Mouse (Mus musculus) intestine, embryonic 15.5 days (tissue): ENCODE data around the gene Pard6b. TPM values are rescaled to one million over a fixed set of nuclear protein-coding genes. Genes with fewer than 3 reads are reported as not detected.

Experiments used
- ATAC-seq: fragments of 200-750 bp; cut with Nextera tagmentation; 2 replicates; pipeline ENCODE4 v1.8.0; 2017; ENCODE audit warnings: moderate TSS enrichment, moderate library complexity
- H3K27ac ChIP-seq: fragments of 300-500 bp; sonication (generic); 2 replicates; pipeline ENCODE4 v1.5.1; 2015; ENCODE audit warnings: mild to moderate bottlenecking, inconsistent platforms
- H3K27me3 ChIP-seq: fragments of 300-500 bp; sonication (generic); replicated peaks from 2 replicates; pipeline ENCODE4 v1.6.1; 2015; ENCODE audit warnings: inconsistent platforms
- H3K36me3 ChIP-seq: fragments of 300-500 bp; sonication (generic); 2 replicates; pipeline ENCODE4 v1.6.1; 2015; ENCODE audit warnings: inconsistent platforms
- H3K4me1 ChIP-seq: fragments of 300-500 bp; sonication (generic); replicated peaks from 2 replicates; pipeline ENCODE4 v1.6.1; 2015; ENCODE audit warnings: inconsistent platforms
- H3K4me2 ChIP-seq: fragments of 300-500 bp; sonication (generic); replicated peaks from 2 replicates; pipeline ENCODE4 v1.6.1; 2015; ENCODE audit warnings: mild to moderate bottlenecking, inconsistent platforms
- H3K4me3 ChIP-seq: fragments of 300-500 bp; sonication (generic); replicated peaks from 2 replicates; pipeline ENCODE4 v1.5.1; 2015; ENCODE audit warnings: inconsistent platforms
- H3K9ac ChIP-seq: fragments of 300-500 bp; sonication (generic); 2 replicates; pipeline ENCODE4 v1.6.1; 2015; ENCODE audit warnings: inconsistent platforms
- H3K9me3 ChIP-seq: fragments of 300-500 bp; sonication (generic); 2 replicates; pipeline ENCODE4 v1.6.1; 2016; ENCODE audit warnings: inconsistent platforms
- WGBS: fragments of 180-500 bp; shearing (Covaris S2); methylation state at CpG from one replicate; pipeline ENCODE4 v1.1.7; 2015; 5-methylcytosine and 5-hydroxymethylcytosine counted together
- polyA plus RNA-seq: library from polyadenylated mRNA; unstranded; fragments of >200 nt; fragmentation: Nextera tagmentation; extraction: Ambion mirVana; gene quantifications from 2 replicates; pipeline ENCODE4 v1.2.1, GENCODE M21; 2015

The Pard6b gene
- polyA plus RNA-seq, 1 experiment from 2014 or later = 17.4 TPM

DNA sequence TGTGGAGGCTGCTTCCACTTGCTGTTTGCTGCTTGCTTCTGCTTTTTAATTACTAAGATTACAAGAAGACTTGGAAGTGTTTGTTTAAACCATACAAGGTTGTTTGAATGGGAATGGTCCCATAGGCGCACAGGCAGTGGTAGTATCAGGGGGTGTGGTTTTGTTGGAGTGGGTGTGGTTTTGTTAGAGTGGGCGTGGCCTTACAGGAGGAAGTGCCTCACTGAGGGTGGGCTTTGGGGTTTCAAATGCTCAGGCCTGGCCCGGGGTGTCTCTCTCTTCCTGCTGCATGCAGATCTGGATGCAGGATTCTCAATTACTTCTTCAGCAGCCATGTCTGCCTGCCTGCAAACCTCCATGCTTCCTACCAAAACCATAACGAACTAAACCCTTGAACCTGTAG lies 40.1 kb downstream of the Pard6b start:
- H3K4me1 ChIP-seq = peaks cover 14% of the 10 kb centered on the region
- no peak for ATAC-seq
- no peaks in the 10 kb centered on the region for H3K36me3 ChIP-seq
- H3K27ac ChIP-seq = no peak overlapping the region
- WGBS = 86% methylated on average over 4 of the region's 4 CpGs
- H3K9ac ChIP-seq = no peak overlapping the region
- no peaks in the 10 kb centered on the region for H3K9me3 ChIP-seq
- H3K4me2 ChIP-seq = no peak overlapping the region
- no peaks in the 10 kb centered on the region for H3K27me3 ChIP-seq
- H3K4me3 ChIP-seq = no peak overlapping the region

DNA sequence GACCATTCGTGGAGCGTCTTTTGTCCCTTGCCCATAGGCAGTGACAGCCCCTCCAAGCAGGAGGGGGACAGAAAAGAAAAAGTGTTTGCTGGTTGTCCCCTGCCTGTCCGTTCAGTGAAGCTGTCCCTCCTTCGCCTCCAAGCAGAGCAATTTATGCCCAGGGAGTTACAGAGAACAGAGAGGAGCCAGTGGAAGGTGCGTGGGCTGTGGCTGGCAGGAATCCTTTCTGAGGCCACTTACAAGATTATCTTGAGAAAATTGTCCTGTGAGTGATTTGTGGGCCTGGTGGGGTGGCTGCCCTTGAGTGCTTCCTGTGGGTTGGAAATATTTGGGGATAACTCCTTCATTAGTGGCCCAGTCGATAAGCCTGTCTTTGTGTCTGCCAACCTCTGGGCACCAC lies 42.8 kb downstream of the Pard6b start:
- Histone ChIP-seq H3K9me3 (no peaks in the 10 kb centered on the region), H3K27ac (no peak overlapping the region), H3K4me1 (peaks cover 7% of the 10 kb centered on the region; the same call in 1 of the 2 replicates), H3K4me2 (no peak overlapping the region), H3K4me3 (no peak overlapping the region), H3K27me3 (no peaks in the 10 kb centered on the region), H3K9ac (no peak overlapping the region), H3K36me3 (no peaks in the 10 kb centered on the region)
- 82% methylated on average over 6 of the region's 6 CpGs for WGBS
- no peak for ATAC-seq

DNA sequence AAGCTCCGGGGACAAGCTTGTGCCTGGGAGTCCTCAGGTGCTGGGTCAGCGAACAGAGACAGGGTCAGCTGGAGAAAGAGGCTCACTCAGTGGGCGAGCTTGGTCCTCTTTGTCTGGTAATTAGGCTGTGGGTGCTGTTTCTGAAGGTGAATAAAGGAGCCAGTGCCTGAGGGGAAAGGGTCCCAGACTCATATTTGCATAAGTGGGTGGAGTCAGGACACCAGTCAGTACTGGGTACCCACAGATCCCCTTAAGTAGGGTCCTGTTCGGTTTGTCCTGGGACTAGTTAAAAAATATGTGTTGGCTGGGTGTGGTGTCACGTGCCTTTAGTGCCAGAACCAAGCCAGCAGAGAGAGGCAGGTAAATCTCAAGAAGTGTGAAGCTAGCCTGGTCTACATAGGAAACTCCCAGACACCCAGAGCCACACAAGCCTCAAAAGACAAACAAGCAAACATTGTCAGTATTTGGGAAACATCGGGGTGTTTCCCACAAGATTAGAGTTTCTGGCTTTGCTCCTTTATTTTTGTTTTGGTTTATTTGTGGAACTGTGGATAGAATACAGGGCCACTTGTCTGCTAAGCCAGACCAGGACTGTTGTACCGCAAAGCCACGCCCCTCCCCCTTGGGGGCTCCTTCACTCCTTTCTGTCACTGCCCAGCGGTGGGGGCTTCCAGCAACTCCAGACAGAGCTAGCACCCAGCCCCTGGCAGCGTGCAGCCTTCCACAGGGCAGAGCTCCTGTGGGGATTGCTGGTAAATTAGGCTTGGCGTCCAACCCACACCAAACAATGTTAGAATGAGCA lies 44.7 kb downstream of the Pard6b start:
- H3K9ac ChIP-seq = no peak overlapping the region
- H3K4me2 ChIP-seq = no peak overlapping the region
- H3K27me3 ChIP-seq = no peaks in the 10 kb centered on the region
- no peaks in the 10 kb centered on the region for H3K9me3 ChIP-seq
- no peaks in the 10 kb centered on the region for H3K36me3 ChIP-seq
- H3K27ac ChIP-seq = no peak overlapping the region
- WGBS = 49% methylated on average over 11 of the region's 11 CpGs
- no peak for ATAC-seq
- H3K4me3 ChIP-seq = no peak overlapping the region
- H3K4me1 ChIP-seq = peaks cover 9% of the 10 kb centered on the region; the same call in 1 of the 2 replicates

DNA sequence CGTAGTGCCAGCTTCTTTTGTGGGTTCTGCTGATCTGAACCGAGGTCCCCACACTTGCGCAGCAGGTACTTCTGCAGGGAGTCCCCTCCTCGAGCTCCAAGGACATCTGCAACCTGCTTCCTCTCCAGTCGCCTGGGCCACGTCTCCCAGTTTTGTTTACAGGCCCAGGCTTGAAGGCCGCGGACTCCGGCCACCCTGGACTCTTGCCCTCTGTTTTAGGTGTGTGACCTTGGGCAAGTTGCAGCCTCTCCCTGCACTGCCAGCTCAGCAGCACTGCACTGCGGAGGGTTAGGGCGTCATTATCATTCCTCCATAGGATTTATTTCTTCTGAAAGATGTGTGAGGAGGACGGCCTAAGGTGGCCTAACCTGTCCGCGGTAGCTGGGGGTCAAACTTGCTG lies 47.0 kb downstream of the Pard6b start:
- no peaks in the 10 kb centered on the region for H3K9me3 ChIP-seq
- peak; percentile 26; the same call in 1 of the 2 replicates for ATAC-seq
- H3K9ac ChIP-seq = no peak overlapping the region
- no peak overlapping the region for H3K4me2 ChIP-seq
- WGBS = 65% methylated on average over 14 of the region's 14 CpGs
- H3K4me3 ChIP-seq = no peak overlapping the region
- no peaks in the 10 kb centered on the region for H3K36me3 ChIP-seq
- peaks cover 9% of the 10 kb centered on the region; the same call in 1 of the 2 replicates for H3K4me1 ChIP-seq
- H3K27ac ChIP-seq = 0 out of 2 replicates have a peak overlapping the region, but pooled peaks have one; percentile 7
- H3K27me3 ChIP-seq = no peaks in the 10 kb centered on the region

DNA sequence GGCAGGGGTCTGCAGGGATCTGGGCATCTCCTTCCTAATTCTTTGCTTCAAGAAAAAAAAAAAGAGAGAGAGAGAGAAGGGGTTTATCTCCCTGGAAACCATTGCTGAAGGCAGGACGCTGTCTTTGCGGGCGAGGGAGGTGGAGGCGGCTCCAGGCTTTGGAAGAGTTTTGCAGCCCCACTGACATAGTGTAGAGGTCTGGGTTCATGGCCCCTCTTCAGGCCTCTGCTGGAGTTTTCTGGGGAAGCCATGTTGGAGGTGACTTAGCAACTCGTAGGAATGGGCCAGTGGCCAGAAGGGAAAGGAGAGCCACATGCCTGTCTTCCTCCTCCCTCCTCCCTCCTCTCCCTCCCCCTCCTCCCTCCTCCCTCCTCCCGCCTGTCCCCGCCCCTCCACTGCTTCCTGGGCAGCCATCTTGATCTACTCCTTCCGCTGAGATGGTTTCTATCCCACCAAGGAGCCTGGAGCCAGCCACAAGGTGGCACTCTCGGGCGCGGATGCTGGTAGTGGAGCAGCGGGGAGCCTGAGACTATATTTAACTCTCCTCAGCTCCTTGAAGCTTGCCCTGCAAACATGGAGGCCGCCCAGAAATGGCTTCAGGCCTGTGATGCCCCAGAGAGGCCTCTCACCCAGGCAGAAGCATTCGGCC lies 47.5 kb downstream of the Pard6b start:
- Histone ChIP-seq H3K4me3 (no peak overlapping the region), H3K9ac (no peak overlapping the region), H3K27me3 (no peaks in the 10 kb centered on the region), H3K9me3 (no peaks in the 10 kb centered on the region), H3K4me1 (peaks cover 9% of the 10 kb centered on the region; the same call in 1 of the 2 replicates), H3K27ac (0 out of 2 replicates have a peak overlapping the region, but pooled peaks have one; percentile 7), H3K4me2 (no peak overlapping the region), H3K36me3 (no peaks in the 10 kb centered on the region)
- peak; percentile 89 for ATAC-seq
- 26% methylated on average over 12 of the region's 14 CpGs for WGBS

DNA sequence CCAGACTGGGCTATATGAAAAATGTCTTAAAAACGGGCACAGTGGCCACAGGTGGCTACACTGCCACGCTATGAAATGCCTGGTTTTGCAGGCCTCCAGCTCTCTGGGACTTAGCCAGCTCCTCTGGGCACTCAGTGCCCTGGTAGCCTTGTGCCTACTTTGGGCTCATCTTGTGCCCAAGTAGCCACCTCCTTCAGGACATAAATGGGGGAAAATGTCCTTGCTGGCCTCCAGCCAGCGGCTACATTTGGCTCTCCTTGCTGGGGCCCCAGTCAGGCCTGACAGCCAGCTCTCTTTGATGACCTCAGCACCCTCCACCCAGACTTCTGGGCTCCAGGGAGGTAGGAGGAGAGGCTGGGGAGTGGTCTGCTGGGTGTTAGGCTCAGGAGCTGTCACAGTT lies 49.2 kb downstream of the Pard6b start:
- H3K27ac ChIP-seq = no peak overlapping the region
- H3K36me3 ChIP-seq = no peaks in the 10 kb centered on the region
- WGBS = 72% methylated on average over 3 of the region's 3 CpGs
- peaks cover 9% of the 10 kb centered on the region; the same call in 1 of the 2 replicates for H3K4me1 ChIP-seq
- ATAC-seq = no peak
- no peaks in the 10 kb centered on the region for H3K9me3 ChIP-seq
- H3K9ac ChIP-seq = no peak overlapping the region
- no peak overlapping the region for H3K4me3 ChIP-seq
- H3K4me2 ChIP-seq = no peak overlapping the region
- H3K27me3 ChIP-seq = no peaks in the 10 kb centered on the region

DNA sequence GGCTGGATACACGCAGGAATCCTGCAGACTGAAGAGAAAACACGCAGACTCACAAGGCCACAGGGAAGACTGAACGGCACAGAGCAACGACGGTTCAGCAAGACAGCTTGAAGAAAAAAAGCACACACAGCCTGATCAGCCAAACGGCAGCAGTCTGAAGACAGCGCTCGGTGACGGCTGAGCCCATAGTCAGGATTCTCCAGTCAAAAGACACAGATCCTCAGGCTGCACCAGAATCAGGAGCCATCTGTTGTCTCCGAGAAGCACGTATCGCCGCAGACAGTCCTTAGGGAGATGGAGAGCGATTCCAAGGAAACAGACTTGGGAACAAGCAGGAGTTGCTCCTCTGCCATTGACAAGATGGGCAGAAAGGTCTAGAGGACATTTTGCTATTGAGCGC lies 56.4 kb downstream of the Pard6b start:
- Histone ChIP-seq H3K4me1 (no peaks in the 10 kb centered on the region), H3K9me3 (no peaks in the 10 kb centered on the region), H3K27ac (no peak overlapping the region), H3K27me3 (no peaks in the 10 kb centered on the region), H3K4me3 (no peak overlapping the region), H3K36me3 (no peaks in the 10 kb centered on the region), H3K4me2 (no peak overlapping the region), H3K9ac (no peak overlapping the region)
- WGBS = 76% methylated on average over 15 of the region's 15 CpGs
- no peak for ATAC-seq

DNA sequence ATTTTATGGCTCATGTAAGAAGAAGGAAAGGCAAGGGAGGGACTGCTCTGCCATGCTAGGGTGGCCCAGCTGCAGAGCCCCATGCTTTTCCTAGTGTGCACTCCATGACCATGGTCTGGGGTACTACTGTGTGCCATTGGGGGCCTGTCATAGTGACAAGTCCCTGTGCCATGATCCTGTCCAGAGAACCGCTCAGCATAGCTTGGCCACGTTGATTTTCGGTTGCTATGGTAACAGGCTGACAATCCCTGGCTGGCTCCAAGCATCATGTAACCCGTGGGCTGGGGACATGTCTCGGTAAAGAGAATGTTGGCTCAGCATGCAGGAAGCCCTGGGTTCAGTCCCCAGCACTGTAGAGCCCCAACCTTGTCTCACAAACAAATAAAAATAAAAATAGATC lies 63.0 kb downstream of the Pard6b start:
- no peaks in the 10 kb centered on the region for H3K36me3 ChIP-seq
- ATAC-seq = no peak
- no peak overlapping the region for H3K27ac ChIP-seq
- H3K9ac ChIP-seq = no peak overlapping the region
- peaks cover 16% of the 10 kb centered on the region for H3K4me1 ChIP-seq
- WGBS = 54% methylated on average over 5 of the region's 5 CpGs
- no peaks in the 10 kb centered on the region for H3K27me3 ChIP-seq
- no peaks in the 10 kb centered on the region for H3K9me3 ChIP-seq
- no peak overlapping the region for H3K4me2 ChIP-seq
- no peak overlapping the region for H3K4me3 ChIP-seq

DNA sequence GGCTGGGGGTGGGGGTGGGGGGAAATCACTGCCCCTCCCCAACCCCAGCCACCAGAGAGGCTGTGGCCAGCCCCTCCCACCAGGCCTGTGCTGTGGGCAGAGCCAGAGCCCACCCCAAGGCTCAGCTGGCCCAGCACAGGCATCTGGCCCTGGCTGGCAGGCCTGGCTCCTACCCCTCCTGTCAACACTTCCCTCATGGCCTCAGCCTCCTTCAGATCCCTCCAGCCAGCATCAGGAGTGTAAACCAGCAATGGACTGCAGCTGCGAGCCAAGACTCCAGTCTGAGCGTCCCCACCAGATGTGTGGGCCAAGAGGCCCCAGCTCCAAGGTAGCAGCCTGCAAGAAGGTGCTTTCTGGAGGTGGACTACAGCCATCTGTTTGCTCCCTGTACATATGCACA lies 64.6 kb downstream of the Pard6b start:
- no peaks in the 10 kb centered on the region for H3K27me3 ChIP-seq
- 48% methylated on average over 2 of the region's 2 CpGs for WGBS
- H3K9me3 ChIP-seq = no peaks in the 10 kb centered on the region
- H3K4me2 ChIP-seq = no peak overlapping the region
- peaks cover 16% of the 10 kb centered on the region for H3K4me1 ChIP-seq
- no peak overlapping the region for H3K27ac ChIP-seq
- no peak overlapping the region for H3K9ac ChIP-seq
- H3K4me3 ChIP-seq = no peak overlapping the region
- no peaks in the 10 kb centered on the region for H3K36me3 ChIP-seq
- ATAC-seq = no peak

DNA sequence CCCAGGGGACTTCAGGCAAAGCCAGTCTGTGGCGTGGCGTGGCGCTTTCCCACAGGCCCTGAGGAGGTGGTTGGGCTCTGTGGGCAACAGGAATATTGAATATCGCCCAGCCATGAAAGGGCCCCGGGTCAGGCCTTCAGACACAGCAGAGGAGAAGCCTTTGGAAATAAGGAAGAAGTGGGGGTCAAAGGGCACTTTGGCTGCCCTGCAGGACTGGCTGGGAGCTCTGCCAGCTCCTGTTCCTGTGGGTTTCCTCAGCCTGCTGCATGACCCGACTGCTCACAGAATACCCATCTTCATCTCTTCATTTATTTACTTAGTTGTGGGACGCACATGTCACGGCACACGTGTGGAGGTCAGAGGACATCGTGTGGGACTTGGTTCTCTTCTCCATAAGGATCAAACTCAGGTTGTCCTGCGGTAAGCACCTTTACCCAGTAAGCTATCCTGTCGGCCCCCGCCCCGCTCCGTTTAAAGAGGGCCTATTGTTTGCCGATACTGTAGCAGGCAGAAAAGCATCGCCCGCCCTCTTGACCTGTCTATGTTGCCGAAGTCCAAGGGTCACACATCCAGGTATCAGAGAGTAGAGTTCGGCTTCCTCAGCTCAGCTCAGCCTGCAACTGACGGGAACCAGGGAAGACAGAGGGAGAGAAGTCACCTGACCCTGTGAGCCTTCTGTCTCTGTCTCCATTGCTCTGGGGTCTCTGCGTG lies 67.1 kb downstream of the Pard6b start:
- H3K4me2 ChIP-seq = 0 out of 2 replicates have a peak overlapping the region, but pooled peaks have one; percentile 4

DNA sequence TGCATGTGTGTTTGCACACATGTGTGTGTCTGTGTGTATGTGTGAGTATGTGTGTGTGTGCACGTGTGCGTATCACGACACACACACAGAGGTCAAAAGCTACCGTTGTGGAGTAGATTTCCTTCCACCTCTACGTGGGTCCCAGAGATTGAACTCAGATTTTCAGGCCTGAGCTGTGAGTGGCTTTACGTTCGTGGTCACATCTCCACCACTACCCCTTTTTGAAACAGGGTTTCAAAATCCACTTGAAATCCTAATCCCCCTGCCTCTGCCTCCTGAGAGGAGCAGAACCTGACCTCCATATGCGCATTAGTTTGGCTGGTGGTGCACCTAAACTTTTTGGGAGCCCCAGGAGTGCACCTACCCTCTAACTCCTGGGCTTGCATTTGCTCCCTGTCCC lies 68.4 kb downstream of the Pard6b start:
- Histone ChIP-seq H3K4me1 (peaks cover 23% of the 10 kb centered on the region), H3K9me3 (no peaks in the 10 kb centered on the region), H3K27ac (no peak overlapping the region), H3K4me2 (no peak overlapping the region), H3K27me3 (no peaks in the 10 kb centered on the region), H3K9ac (no peak overlapping the region), H3K4me3 (no peak overlapping the region), H3K36me3 (no peaks in the 10 kb centered on the region)
- 91% methylated on average over 8 of the region's 8 CpGs for WGBS
- ATAC-seq = no peak

More for the DNA sequence above, 67.1 kb downstream of the Pard6b start:
- ATAC-seq = peak; percentile 71
- no peaks in the 10 kb centered on the region for H3K36me3 ChIP-seq
- WGBS = 55% methylated on average over 22 of the region's 22 CpGs
- no peak overlapping the region for H3K4me3 ChIP-seq
- H3K27me3 ChIP-seq = no peaks in the 10 kb centered on the region
- H3K9me3 ChIP-seq = no peaks in the 10 kb centered on the region
- H3K9ac ChIP-seq = 0 out of 2 replicates have a peak overlapping the region, but pooled peaks have one; percentile 20
- H3K4me1 ChIP-seq = peaks cover 16% of the 10 kb centered on the region
- peak overlapping the region; percentile 45 for H3K27ac ChIP-seq
